Mouse (Mus musculus) testis, adult 2 months (tissue): ENCODE results near the gene Ptpro.

Experiments
- CTCF ChIP-seq: fragments of 200-500 bp; IDR thresholded peaks from 2 replicates; pipeline ENCODE4 v1.5.1; 2012; ENCODE audit warnings: low read depth, mild to moderate bottlenecking, inconsistent platforms, low read length, moderate library complexity; ENCODE audit not compliant: control insufficient read depth, insufficient read depth, insufficient replicate concordance
- POLR2A ChIP-seq: fragments of 200-500 bp; IDR thresholded peaks from 2 replicates; pipeline ENCODE4 v1.6.1; 2012; ENCODE audit warnings: low read depth, mild to moderate bottlenecking, inconsistent platforms, low read length, moderate library complexity; ENCODE audit not compliant: control insufficient read depth

DNA sequence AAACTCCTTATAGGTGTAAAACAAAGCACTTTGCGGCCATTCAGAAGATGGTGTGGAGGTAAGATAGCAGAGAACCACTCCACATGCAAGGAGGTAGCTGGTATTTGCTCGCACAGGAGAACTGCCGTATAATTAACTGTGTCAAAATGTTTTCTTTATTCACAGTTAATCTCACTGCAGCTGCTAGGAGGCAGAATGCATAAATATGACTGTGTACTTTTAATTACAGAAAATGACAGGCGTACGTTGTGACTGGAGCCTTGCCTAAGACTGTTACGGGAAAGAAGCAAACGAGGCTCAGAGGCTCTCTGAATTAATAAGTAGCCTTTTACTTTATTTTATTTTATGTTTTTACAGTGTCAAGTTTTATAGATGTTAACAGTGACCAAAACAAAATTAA, 27.5 kb downstream of the Ptpro start:
- no peak for TF ChIP-seq POLR2A
- no peak for TF ChIP-seq CTCF
